Mouse (Mus musculus): ENCODE measurements at regions not wholly inside any gene's neighbourhood (a gene's known extent, or its start where the extent isn't known, plus 50 kb on each side); places are given as distances from the start of the nearest gene placed in this dataset.

GRCm38 (mm10) chr15:57535514-57535913 lies 58.1 kb upstream of the Slc22a22 start:
- no peak for DNase-seq (ENCODE audit: low spot score)
- WGBS: 72% methylated on average over 2 of the region's 2 CpGs

More at GRCm38 (mm10) chr15:57535514-57535913, 58.1 kb upstream of the Slc22a22 start:
- Histone ChIP-seq H3K36me3 (replicated peaks; ENCODE audit: control insufficient read depth, insufficient read depth, low read depth, low read length) (no peaks in the 10 kb centered on the region), H3K27me3 (ENCODE audit: control insufficient read depth, insufficient read depth, low read length) (no peaks in the 10 kb centered on the region), H3K4me3 (ENCODE audit: low read depth, low read length) (no peak overlapping the region), H3K27ac (replicated peaks; ENCODE audit: low read depth, low read length) (no peak overlapping the region), H3K9me3 (replicated peaks; ENCODE audit: control insufficient read depth, low read length) (no peaks in the 10 kb centered on the region), H3K9ac (replicated peaks; ENCODE audit: low read length) (no peak overlapping the region), H3K4me1 (ENCODE audit: control insufficient read depth, insufficient read depth, low read length) (no peaks in the 10 kb centered on the region), H3K4me2 (ENCODE audit: low read depth, low read length) (no peak overlapping the region)
- ATAC-seq (replicated peaks; ENCODE audit: insufficient number of reproducible peaks, low FRiP score, low TSS enrichment, low read depth): no peak
